Mouse (Mus musculus): ENCODE data around the gene Tbc1d2. TPM values are rescaled to one million over a fixed set of nuclear protein-coding genes. Genes with fewer than 3 reads are reported as not detected.
"Not testable (repeated sequence)": the region's sequence is repeated elsewhere in the genome, so short reads cannot be mapped to it uniquely, and the experiment has no call there.

Tbc1d2 gene
- polyA plus RNA-seq, 1 experiment from 2014 or later, result 1.8 TPM

DNA sequence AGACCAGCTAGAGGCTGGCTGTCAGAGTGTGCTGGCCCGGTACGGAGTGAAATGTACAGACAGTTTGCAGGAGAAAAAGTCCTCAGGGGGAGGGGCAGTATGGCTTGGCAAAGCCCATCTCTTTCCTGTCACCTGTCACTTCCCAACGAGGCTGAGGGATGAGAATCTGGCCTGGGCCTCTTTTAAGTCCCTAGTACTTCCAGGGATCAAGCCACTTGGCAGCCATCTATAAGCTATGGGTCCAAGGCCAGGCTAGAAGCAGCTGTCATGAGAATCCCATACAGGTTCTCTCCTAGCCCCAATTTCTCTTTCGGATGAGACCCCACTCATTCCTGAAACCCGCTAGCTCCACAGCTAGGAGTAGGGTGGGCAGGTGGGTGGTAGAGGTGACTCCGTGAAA lies 53.6 kb downstream of the Tbc1d2 start:
- Histone ChIP-seq H3K27ac (no peak overlapping the region), H3K9me3 (replicated peaks) (no peaks in the 10 kb centered on the region), H3K4me1 (peaks cover 12% of the 10 kb centered on the region), H3K27me3 (ENCODE audit: low read depth, poor library complexity, severe bottlenecking) (peaks cover 57% of the 10 kb centered on the region), H3K36me3 (no peaks in the 10 kb centered on the region), H3K4me3 (no peak overlapping the region)
- no peak for DNase-seq (ENCODE audit: low spot score)
- 75% methylated on average over 6 of the region's 6 CpGs for WGBS

DNA sequence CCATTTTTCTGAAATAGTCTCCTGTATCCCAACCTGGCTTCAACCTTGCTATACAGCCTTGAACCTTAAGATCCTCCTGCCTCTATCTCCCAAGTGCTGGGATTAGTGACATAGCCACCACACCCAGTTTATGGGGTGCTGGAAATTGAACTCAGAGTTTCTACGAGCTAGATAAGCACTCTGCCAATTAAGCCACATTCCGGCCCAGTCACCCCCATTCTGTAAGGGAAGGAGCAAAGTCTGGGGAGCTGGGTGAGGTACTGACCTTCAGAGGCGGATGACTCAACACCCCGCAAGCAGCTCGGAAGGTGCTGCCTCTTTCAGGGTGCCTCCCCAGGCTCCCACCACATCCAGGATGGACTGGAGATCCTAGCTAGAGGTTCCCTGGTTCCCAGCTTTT lies 55.9 kb downstream of the Tbc1d2 start:
- Histone ChIP-seq H3K9me3 (replicated peaks) (no peaks in the 10 kb centered on the region), H3K36me3 (no peaks in the 10 kb centered on the region), H3K27me3 (ENCODE audit: low read depth, poor library complexity, severe bottlenecking) (peaks cover 35% of the 10 kb centered on the region), H3K27ac (no peak overlapping the region), H3K4me1 (peaks cover 11% of the 10 kb centered on the region; the same call in 1 of the 2 replicates), H3K4me3 (no peak overlapping the region)
- WGBS, result 78% methylated on average over 5 of the region's 5 CpGs
- DNase-seq (ENCODE audit: low spot score), result no peak

DNA sequence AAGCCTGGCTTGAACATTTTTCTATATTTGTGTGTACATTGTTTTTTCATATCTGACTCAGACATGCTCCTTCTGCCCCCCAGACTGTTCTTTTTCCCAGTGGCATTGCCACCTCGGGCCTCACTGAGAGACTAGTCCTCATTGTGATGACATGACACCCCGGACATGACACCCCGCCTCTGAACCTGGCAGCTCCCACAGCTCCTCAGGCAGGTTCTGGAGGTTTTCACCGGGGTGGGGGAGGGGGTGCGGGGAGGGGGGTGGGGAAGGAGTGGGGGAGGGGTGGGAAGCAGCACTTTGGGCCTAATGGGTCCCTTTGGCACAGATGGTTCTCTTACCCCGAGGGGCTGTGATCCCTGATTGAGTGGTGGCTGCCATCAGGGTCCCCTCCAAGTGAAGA lies 56.5 kb downstream of the Tbc1d2 start:
- peaks cover 11% of the 10 kb centered on the region; the same call in 1 of the 2 replicates for H3K4me1 ChIP-seq
- no peaks in the 10 kb centered on the region for H3K36me3 ChIP-seq
- H3K9me3 ChIP-seq (replicated peaks), result no peaks in the 10 kb centered on the region
- 35% methylated on average over 6 of the region's 6 CpGs for WGBS
- H3K27me3 ChIP-seq (ENCODE audit: low read depth, poor library complexity, severe bottlenecking), result peaks cover 28% of the 10 kb centered on the region
- no peak overlapping the region for H3K4me3 ChIP-seq
- no peak for DNase-seq (ENCODE audit: low spot score)
- H3K27ac ChIP-seq, result no peak overlapping the region

DNA sequence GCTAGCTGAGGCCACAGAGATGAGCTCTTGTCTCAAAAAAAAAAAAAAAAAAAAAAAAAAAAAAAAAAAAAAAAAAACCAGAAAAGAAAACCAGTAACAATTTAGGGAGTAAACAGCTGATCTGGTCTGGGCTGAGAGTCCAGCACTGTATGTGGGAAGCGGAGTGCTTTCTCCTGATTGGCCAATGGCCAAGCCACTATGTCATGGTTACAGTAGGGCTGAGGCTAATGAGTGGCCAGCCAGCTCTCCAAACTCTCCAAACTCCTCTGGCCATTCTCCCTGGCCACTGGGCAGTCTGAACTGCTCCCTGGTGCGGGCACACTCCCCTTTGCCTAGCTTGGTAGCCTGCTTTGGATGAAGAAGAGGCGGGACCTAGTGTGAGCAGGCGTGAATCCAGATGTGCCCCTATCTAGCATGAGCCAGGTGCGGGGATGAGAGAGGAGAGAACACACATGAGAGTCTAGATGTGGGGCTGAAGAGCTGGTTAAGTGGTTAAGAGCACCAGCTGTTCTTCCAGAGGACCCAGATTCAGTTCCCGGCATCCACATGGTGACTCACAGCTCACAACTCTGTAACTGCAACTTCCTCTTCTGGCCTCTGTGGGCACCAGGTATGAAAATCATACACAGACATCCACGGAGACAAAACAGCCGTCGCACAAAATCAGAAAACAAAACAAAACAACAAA lies 58.0 kb downstream of the Tbc1d2 start:
- no peaks in the 10 kb centered on the region for H3K9me3 ChIP-seq (replicated peaks)
- H3K36me3 ChIP-seq, result no peaks in the 10 kb centered on the region
- peaks cover 11% of the 10 kb centered on the region; the same call in 1 of the 2 replicates for H3K4me1 ChIP-seq
- no peak overlapping the region for H3K4me3 ChIP-seq
- no peak overlapping the region for H3K27ac ChIP-seq
- no peak for DNase-seq (ENCODE audit: low spot score)
- 94% methylated on average over 9 of the region's 9 CpGs for WGBS
- H3K27me3 ChIP-seq (ENCODE audit: low read depth, poor library complexity, severe bottlenecking), result peaks cover 13% of the 10 kb centered on the region; the same call in 1 of the 2 replicates

DNA sequence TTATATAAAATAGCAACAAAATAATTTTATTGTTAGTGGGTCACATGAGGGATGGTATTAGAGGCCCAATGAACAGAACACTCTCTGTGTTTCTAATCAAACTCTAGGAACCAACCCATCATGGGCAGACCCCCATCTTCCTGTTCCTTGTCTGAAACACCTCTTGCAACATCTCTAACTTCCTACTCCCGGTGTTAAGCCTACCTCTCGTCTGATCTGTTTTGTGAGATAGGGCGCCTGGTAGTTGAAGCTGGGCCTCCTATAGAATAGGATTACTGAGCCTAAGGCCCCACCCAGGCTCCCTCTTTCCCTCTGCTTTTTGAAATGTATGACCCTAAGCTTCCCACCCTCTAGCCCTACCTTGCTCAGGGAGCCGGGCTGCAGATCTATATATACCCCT lies 59.2 kb downstream of the Tbc1d2 start:
- Histone ChIP-seq H3K4me1 (peaks cover 11% of the 10 kb centered on the region; the same call in 1 of the 2 replicates), H3K36me3 (no peaks in the 10 kb centered on the region), H3K27me3 (ENCODE audit: low read depth, poor library complexity, severe bottlenecking) (peaks cover 2% of the 10 kb centered on the region; the same call in 1 of the 2 replicates), H3K4me3 (no peak overlapping the region), H3K9me3 (replicated peaks) (no peaks in the 10 kb centered on the region), H3K27ac (no peak overlapping the region)
- 70% methylated on average over 4 of the region's 4 CpGs for WGBS
- DNase-seq (ENCODE audit: low spot score), result no peak

DNA sequence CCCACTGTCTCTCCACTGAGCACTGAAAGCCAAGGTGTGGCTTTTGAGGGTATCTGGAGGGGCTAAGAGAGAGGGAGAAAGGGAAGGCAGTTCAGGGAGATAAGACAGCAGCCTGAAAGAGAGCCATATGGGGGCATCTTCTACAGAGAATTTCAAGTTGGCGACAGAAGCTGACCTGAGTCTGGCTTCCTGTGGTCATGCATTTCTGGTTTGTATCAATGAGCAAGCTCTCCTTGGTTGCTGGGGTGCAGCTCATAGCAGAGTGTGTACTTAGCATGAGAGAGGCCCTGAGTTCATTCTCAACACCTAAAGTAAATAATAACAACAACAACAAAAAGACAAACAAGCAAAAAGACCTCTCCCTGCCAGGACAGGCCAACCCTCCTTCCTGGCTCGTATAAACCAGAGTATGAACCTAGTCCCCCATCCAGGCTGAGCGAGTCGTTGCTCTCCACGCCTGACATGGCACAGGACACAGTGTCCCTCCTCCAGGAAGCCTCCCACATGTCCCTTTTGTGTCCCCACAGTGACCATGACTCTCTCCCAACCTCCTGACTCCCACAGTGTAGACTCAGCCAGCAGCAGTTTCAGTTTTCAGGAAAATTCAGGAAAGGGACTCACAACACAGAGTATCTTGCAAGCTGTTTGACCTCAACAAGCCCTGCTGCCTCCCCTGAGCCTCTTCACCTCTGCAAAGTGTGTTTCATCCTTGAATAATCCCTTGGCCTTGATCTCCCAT lies 59.9 kb downstream of the Tbc1d2 start:
- Histone ChIP-seq H3K9me3 (replicated peaks) (no peaks in the 10 kb centered on the region), H3K27ac (no peak overlapping the region), H3K36me3 (no peaks in the 10 kb centered on the region), H3K27me3 (ENCODE audit: low read depth, poor library complexity, severe bottlenecking) (no peaks in the 10 kb centered on the region), H3K4me3 (no peak overlapping the region), H3K4me1 (peaks cover 11% of the 10 kb centered on the region; the same call in 1 of the 2 replicates)
- DNase-seq (ENCODE audit: low spot score), result no peak
- 80% methylated on average over 5 of the region's 5 CpGs for WGBS

DNA sequence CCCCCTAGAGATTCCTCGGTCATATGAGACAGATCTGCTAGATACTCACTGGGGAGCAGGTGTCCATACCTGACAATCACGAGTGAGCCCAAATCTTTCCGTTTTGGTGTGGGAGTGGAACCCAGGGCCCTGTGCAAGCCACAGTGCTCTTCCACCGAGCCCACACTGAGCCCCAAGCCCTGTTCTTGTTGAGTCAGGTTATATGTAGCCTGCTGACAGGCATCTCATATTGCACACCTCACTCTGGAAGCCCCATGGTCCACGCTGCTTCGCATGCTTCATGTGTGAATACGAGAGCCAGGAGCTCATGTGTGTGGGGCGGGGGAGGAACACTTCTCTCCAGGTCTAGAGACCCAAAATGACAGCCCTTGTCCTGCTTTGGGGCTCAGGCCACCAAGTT lies 60.9 kb downstream of the Tbc1d2 start:
- no peak overlapping the region for H3K27ac ChIP-seq
- H3K9me3 ChIP-seq (replicated peaks), result no peaks in the 10 kb centered on the region
- H3K27me3 ChIP-seq (ENCODE audit: low read depth, poor library complexity, severe bottlenecking), result no peaks in the 10 kb centered on the region
- H3K4me1 ChIP-seq, result peaks cover 11% of the 10 kb centered on the region; the same call in 1 of the 2 replicates
- no peaks in the 10 kb centered on the region for H3K36me3 ChIP-seq
- no peak overlapping the region for H3K4me3 ChIP-seq
- 80% methylated on average over 8 of the region's 8 CpGs for WGBS
- no peak for DNase-seq (ENCODE audit: low spot score)

DNA sequence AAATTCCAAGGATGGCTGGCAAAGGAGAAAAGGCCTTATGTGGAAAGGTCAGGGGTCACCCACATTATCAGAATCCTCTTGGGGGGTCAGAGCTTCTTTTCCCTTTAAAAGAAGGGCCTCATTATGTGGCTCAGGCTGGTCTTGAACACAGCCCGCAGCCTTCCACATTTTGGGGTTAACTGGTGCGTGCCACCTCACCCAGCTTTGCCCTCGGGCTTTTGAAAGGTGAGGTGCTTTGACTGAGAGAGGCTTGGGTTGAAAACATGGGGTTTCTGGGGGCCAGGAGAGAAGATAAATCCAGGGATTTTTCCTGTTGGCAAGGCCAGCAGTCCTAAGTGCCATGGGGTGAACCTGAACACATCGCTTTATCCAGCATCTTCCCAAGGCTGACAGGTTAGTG lies 63.5 kb downstream of the Tbc1d2 start:
- Histone ChIP-seq H3K4me3 (no peak overlapping the region), H3K4me1 (peaks cover 5% of the 10 kb centered on the region; the same call in 1 of the 2 replicates), H3K27me3 (ENCODE audit: low read depth, poor library complexity, severe bottlenecking) (no peaks in the 10 kb centered on the region), H3K36me3 (no peaks in the 10 kb centered on the region), H3K27ac (no peak overlapping the region), H3K9me3 (replicated peaks) (no peaks in the 10 kb centered on the region)
- WGBS, result 87% methylated on average over 4 of the region's 4 CpGs
- DNase-seq (ENCODE audit: low spot score), result no peak

DNA sequence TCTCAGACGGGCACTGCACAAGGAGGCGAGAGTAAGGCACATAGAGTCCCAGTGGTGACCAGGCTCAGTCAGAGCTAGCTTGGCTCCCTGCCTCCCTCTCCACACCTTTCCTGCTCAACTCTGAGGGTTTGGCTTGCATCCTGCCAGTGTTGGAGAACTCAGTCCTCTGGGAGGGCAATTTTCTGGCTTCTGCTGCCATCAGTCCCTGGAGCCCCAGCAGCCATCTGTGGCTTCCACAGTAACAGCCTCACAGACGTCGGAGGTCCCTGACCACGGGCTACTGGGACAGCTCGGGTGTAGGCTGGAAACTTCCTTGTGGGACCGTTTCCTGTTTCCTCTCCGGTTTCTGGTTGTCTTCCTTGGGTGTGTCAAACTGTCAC lies 64.2 kb downstream of the Tbc1d2 start:
- Histone ChIP-seq H3K4me3 (no peak overlapping the region), H3K36me3 (no peaks in the 10 kb centered on the region), H3K9me3 (replicated peaks) (no peaks in the 10 kb centered on the region), H3K27ac (no peak overlapping the region), H3K4me1 (peaks cover 5% of the 10 kb centered on the region; the same call in 1 of the 2 replicates), H3K27me3 (ENCODE audit: low read depth, poor library complexity, severe bottlenecking) (no peaks in the 10 kb centered on the region)
- no peak for DNase-seq (ENCODE audit: low spot score)
- 88% methylated on average over 8 of the region's 8 CpGs for WGBS

DNA sequence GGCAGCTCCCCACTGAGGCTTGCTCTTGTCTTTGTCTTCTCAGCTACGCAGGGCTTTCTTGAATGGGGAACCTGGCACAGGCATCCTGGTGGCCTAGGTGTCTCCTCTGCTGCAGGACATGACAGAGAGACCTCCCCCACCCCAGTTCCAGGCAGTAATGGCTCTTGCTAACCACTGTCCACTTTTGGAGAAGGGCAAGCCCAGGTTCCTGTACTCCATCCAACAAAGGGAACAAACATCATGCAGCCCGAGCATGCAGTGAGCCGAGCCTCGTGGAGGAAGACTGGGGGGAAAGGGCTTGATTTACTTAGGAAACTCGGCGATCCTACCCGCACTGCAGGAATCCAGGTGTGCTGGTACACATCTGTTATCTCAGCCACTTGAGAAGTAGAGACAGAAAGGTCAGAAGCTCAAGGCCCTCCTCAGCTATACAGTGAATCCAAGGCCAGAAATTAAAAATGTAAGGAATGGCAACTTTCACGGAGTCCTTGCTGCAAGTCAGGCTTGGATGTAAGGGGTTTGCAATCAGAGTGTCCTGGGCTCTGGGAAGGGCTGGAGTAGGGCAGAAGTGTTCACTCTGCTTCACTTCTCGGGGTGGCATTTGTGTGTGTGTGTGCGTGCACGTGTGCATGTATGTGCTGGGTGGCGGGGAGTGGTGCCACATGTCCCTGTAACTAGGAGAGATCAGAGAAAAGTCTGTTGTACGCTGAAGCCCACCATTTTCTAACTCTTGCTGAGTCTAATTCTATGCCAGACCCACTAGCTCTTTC lies 64.8 kb downstream of the Tbc1d2 start:
- H3K36me3 ChIP-seq, result no peaks in the 10 kb centered on the region
- DNase-seq (ENCODE audit: low spot score), result no peak
- H3K4me3 ChIP-seq, result no peak overlapping the region
- no peaks in the 10 kb centered on the region for H3K27me3 ChIP-seq (ENCODE audit: low read depth, poor library complexity, severe bottlenecking)
- 85% methylated on average over 13 of the region's 13 CpGs for WGBS
- H3K9me3 ChIP-seq (replicated peaks), result no peaks in the 10 kb centered on the region
- no peak overlapping the region for H3K27ac ChIP-seq
- H3K4me1 ChIP-seq, result peaks cover 5% of the 10 kb centered on the region; the same call in 1 of the 2 replicates

DNA sequence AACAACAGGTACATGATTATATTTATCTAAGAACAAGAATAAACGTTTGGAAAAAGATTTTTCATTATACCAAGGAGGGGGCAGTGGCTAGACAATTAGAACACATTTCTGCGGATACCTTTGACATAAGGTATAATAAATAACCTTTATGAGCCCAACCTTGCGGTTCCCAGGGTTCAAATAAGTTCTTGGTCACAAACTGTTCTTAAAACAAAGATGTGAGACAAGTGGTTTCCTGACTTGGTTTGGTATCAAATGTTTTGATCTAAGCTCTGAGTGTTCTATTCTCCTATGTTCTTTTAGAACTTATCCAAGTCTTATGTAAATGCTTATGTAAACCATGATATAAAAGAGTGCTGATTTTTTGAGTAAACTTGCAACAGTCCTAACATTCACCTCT lies 65.5 kb downstream of the Tbc1d2 start:
- not testable (repeated sequence) for H3K9me3 ChIP-seq (replicated peaks); H3K27ac ChIP-seq; H3K27me3 ChIP-seq (ENCODE audit: low read depth, poor library complexity, severe bottlenecking); H3K4me3 ChIP-seq; DNase-seq (ENCODE audit: low spot score); H3K4me1 ChIP-seq; H3K36me3 ChIP-seq
- 75% methylated on average over 3 of the region's 3 CpGs for WGBS

DNA sequence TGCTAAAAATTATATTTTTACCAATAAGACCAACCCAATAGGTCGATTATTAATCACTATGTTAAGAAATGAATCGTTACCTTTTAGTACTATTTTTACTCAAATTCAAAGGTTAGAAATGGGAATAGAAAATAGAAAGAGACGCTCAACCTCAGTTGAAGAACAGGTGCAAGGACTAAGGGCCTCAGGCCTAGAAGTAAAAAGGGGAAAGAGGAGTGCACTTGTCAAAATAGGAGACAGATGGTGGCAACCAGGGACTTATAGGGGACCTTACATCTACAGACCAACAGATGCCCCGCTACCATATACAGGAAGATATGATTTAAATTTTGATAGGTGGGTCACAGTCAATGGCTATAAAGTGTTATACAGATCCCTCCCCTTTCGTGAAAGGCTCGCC lies 65.9 kb downstream of the Tbc1d2 start:
- not testable (repeated sequence) for H3K4me3 ChIP-seq; H3K36me3 ChIP-seq; H3K4me1 ChIP-seq; DNase-seq (ENCODE audit: low spot score); H3K9me3 ChIP-seq (replicated peaks); H3K27ac ChIP-seq; H3K27me3 ChIP-seq (ENCODE audit: low read depth, poor library complexity, severe bottlenecking)
- WGBS, result 89% methylated on average over 2 of the region's 6 CpGs

DNA sequence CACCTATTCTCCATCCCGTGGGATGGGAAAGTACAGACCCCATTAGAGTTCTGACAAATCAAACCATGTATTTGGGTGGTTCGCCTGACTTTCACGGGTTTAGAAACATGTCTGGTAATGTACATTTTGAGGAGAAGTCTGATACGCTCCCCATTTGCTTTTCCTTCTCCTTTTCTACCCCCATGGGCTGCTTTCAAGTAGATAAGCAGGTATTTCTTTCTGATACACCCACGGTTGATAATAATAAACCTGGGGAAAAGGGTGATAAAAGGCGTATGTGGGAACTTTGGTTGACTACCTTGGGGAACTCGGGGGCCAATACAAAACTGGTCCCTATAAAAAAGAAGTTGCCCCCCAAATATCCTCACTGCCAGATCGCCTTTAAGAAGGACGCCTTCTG lies 68.0 kb downstream of the Tbc1d2 start:
- H3K36me3 ChIP-seq; H3K27me3 ChIP-seq (ENCODE audit: low read depth, poor library complexity, severe bottlenecking); DNase-seq (ENCODE audit: low spot score); H3K27ac ChIP-seq; H3K4me1 ChIP-seq; H3K4me3 ChIP-seq; H3K9me3 ChIP-seq (replicated peaks): not testable (repeated sequence)
- 88% methylated on average over 9 of the region's 9 CpGs for WGBS
